Mouse (Mus musculus) midbrain, postnatal 0 days (tissue): ENCODE measurements around the gene Spert. TPM values are rescaled to one million over a fixed set of nuclear protein-coding genes. Genes with fewer than 3 reads are reported as not detected.

Source experiments
- ATAC-seq: fragments of 200-750 bp; cut with Nextera tagmentation; 2 replicates; pipeline ENCODE4 v1.8.0; 2017; ENCODE audit warnings: moderate number of reproducible peaks, mild to moderate bottlenecking, moderate TSS enrichment, moderate library complexity; ENCODE audit not compliant: low FRiP score
- DNase-seq: peaks from one replicate; pipeline ENCODE4 v3.0.0-alpha.2; 2015; ENCODE audit warnings: low spot score
- H3K27ac ChIP-seq: fragments of 300-500 bp; sonication (generic); 2 replicates; pipeline ENCODE4 v1.5.1; 2014; ENCODE audit warnings: low read depth, mild to moderate bottlenecking, low read length, mixed read lengths
- H3K27me3 ChIP-seq: fragments of 300-500 bp; sonication (generic); 2 replicates; pipeline ENCODE4 v1.6.1; 2014; ENCODE audit warnings: low read length, control low read depth, mixed read lengths; ENCODE audit not compliant: insufficient read depth
- H3K36me3 ChIP-seq: fragments of 300-500 bp; sonication (generic); 2 replicates; pipeline ENCODE4 v1.6.1; 2014; ENCODE audit warnings: low read length, control low read depth, mixed read lengths; ENCODE audit not compliant: insufficient read depth
- H3K4me1 ChIP-seq: fragments of 300-500 bp; sonication (generic); 2 replicates; pipeline ENCODE4 v1.6.1; 2014; ENCODE audit warnings: mild to moderate bottlenecking, control low read depth, antibody characterized with exemption, low read length, mixed read lengths; ENCODE audit not compliant: insufficient read depth
- H3K4me2 ChIP-seq: fragments of 300-500 bp; sonication (generic); 2 replicates; pipeline ENCODE4 v1.6.1; 2014; ENCODE audit warnings: low read depth, mild to moderate bottlenecking, low read length, mixed read lengths; ENCODE audit not compliant: poor library complexity, severe bottlenecking
- H3K4me3 ChIP-seq: fragments of 300-500 bp; sonication (generic); 2 replicates; pipeline ENCODE4 v1.5.1; 2014; ENCODE audit warnings: low read depth, mild to moderate bottlenecking, low read length, moderate library complexity
- H3K9ac ChIP-seq: fragments of 300-500 bp; sonication (generic); replicated peaks from 2 replicates; pipeline ENCODE4 v1.6.1; 2014; ENCODE audit warnings: mild to moderate bottlenecking, low read length, moderate library complexity, mixed read lengths; ENCODE audit not compliant: poor library complexity, severe bottlenecking
- H3K9me3 ChIP-seq: fragments of 300-500 bp; sonication (generic); 2 replicates; pipeline ENCODE4 v1.6.1; 2016; ENCODE audit warnings: low read length, control low read depth
- CTCF ChIP-seq: IDR thresholded peaks from 2 replicates; pipeline ENCODE4 v1.5.1; 2016; ENCODE audit warnings: antibody characterized with exemption, mild to moderate bottlenecking
- WGBS: fragments of 180-500 bp; shearing (Covaris S2); extraction: QIAGEN DNeasy Blood & Tissue Kit; methylation state at CpG from one replicate; pipeline ENCODE4 v1.1.7; 2014; 5-methylcytosine and 5-hydroxymethylcytosine counted together
- polyA plus RNA-seq: library from polyadenylated mRNA; unstranded; fragments of >200 nt; fragmentation: Nextera tagmentation; extraction: Ambion mirVana; gene quantifications from 2 replicates; pipeline ENCODE4 v1.2.1, GENCODE M21; 2015
- total RNA-seq: library from RNA; depleted of rRNA; stranded (reverse); fragments of >200 nt; gene quantifications from 2 replicates; pipeline ENCODE4 v1.2.3, GENCODE M21; 2014

Gene Spert
- total and polyA plus RNA-seq, 2 experiments from 2014 or later: not detected

DNA sequence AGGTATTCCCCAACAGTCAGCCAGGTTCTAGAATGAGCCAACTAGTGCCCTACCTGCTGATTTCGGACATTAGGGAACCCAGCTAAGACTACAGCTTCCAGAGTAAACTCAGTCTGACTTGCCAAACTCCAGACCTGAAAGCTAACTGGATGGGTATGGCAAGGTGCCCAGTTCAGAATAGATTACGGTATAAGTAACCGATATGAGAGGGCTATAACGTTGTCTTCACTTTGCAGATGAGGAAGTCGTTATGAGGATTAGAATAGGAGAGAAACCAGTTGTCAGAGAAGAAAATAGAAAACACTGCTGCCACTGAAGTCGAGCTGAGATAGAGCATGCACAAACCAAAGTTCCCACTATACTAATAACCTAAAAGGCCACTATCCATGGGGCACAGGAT is 13.9 kb downstream of the Spert start:
- Histone ChIP-seq H3K4me3 (no peak overlapping the region), H3K27ac (no peak overlapping the region), H3K27me3 (no peaks in the 10 kb centered on the region), H3K4me2 (no peak overlapping the region), H3K9me3 (no peaks in the 10 kb centered on the region), H3K4me1 (no peaks in the 10 kb centered on the region), H3K36me3 (no peaks in the 10 kb centered on the region), H3K9ac (no peak overlapping the region)
- ATAC-seq (no peak), DNase-seq (no peak)
- no peak for TF ChIP-seq CTCF
- WGBS: 90% methylated on average over 6 of the region's 6 CpGs

DNA sequence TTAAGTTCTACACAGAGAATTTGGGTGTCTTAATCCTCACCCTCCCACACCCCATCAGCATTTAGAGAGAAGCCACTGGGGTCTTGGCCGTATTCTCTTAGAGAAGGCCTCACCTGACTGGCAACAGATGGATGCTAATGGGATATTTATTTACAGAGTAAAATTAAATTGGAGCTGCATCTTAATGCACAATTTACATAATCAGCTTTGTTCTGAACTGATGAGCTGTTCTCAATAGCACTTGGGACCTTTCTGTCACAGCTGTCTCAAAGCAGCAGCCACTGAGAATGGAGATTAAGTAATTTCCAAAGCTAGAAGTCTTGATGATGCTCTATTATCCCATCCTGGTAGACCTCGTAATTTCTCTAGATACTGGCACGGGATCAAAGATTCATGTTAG is 26.6 kb downstream of the Spert start:
- Histone ChIP-seq H3K9ac (no peak overlapping the region), H3K4me2 (no peak overlapping the region), H3K9me3 (no peaks in the 10 kb centered on the region), H3K4me1 (peaks cover 5% of the 10 kb centered on the region; the same call in 1 of the 2 replicates), H3K27me3 (no peaks in the 10 kb centered on the region), H3K27ac (0 out of 2 replicates have a peak overlapping the region, but pooled peaks have one; percentile 12), H3K4me3 (no peak overlapping the region), H3K36me3 (no peaks in the 10 kb centered on the region)
- 38% methylated on average over 3 of the region's 3 CpGs for WGBS
- TF ChIP-seq CTCF: no peak
- ATAC-seq: peak; percentile 39; the same call in 1 of the 2 replicates
- peak; percentile 63 for DNase-seq

DNA sequence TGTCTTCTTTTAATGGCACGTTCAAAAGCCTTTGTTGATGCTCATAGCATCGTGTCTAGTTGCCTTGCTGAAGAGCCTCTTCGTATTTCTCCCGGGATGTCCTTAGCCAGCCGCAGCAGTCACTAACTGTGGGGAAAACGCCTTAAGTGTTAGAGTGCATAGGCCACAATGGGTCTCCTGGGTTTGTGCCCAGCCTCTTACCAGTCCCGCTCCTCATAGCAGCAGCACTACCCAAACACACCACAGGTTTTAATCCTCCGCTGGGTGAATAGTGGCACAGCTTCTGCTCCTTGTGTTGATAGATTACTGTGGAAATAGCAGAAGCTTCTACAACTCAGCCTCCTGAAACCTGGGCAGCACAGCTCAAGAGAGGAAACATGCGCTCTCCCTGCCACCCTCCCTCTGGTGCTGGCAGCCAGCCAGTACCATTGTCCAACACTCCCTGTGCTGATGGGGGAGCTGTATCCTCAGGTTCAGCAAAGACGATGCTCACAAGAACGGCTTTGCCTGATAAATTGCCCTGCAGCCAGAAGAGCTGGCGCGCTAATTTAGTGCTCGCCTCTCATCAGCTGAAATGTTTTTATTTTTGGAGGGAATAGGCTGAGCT is 27.3 kb downstream of the Spert start:
- DNase-seq (peak; percentile 90), ATAC-seq (peak; percentile 88)
- Histone ChIP-seq H3K27me3 (no peaks in the 10 kb centered on the region), H3K9me3 (no peaks in the 10 kb centered on the region), H3K27ac (0 out of 2 replicates have a peak overlapping the region, but pooled peaks have one; percentile 12), H3K36me3 (no peaks in the 10 kb centered on the region), H3K4me1 (peaks cover 5% of the 10 kb centered on the region; the same call in 1 of the 2 replicates), H3K4me3 (no peak overlapping the region), H3K9ac (no peak overlapping the region), H3K4me2 (no peak overlapping the region)
- WGBS: 35% methylated on average over 14 of the region's 14 CpGs
- TF ChIP-seq CTCF: peak; percentile 58

DNA sequence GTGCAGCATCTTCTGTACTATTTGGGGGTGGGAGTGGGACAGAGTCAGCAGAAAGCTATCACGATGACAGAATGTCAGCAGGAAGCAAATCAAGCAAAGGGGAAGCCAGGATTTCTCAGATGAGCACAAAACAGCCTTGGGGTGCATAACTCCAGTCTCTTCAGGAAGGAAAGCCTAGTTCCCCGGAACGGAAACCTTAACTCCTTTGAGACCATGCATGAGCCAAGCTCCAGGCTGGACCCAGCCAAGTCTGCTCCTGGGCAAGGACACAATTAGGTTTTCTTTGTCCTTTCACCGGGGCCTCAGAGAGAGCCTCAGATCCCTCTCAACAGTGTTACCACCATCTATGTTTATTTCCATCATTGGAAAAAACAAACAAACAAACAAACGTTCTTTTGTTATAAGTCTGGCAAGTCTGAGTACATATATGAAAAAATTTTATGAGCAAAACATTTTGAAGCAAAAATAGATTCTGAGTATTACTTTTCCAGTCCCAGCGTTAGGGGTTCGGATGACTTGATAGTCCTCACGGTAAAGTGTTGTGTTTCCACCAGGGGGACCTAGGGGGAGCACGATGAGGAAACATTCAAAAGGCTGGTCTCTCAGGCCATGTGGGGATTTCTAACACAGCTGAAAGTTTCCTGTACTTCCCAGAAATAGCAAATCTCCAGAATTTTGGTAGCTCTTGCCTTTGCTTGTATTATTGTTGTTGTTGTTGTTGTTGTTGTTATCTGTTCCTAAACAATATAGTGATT is 31.2 kb downstream of the Spert start:
- peaks cover 5% of the 10 kb centered on the region; the same call in 1 of the 2 replicates for H3K4me1 ChIP-seq
- H3K4me2 ChIP-seq: no peak overlapping the region
- H3K36me3 ChIP-seq: no peaks in the 10 kb centered on the region
- no peak overlapping the region for H3K27ac ChIP-seq
- WGBS: 55% methylated on average over 9 of the region's 9 CpGs
- no peak overlapping the region for H3K9ac ChIP-seq
- peak; percentile 30 for DNase-seq
- TF ChIP-seq CTCF: peak; percentile 53
- H3K9me3 ChIP-seq: no peaks in the 10 kb centered on the region
- no peak overlapping the region for H3K4me3 ChIP-seq
- ATAC-seq: no peak
- H3K27me3 ChIP-seq: no peaks in the 10 kb centered on the region

DNA sequence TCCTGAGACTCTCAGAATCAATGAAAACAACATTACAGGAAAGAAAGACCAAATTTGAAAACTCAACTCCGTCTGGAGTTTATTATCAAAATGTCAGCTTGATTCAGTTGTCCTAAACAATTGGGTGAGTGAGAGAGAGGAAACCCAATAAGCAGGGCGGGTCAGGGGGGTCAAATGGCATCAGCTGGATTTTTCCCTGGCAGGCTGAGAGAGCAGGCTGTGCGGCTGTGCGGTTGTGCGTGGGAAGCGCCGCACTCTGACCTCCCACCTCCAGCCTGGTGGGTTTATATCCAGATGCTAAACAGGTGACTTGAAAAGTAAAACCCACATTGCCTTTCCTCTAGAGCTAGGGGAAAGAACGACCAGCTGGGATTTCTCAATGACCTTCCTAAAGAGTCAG is 51.2 kb downstream of the Spert start:
- Histone ChIP-seq H3K27ac (no peak overlapping the region), H3K9ac (no peak overlapping the region), H3K9me3 (no peaks in the 10 kb centered on the region), H3K4me3 (no peak overlapping the region), H3K27me3 (no peaks in the 10 kb centered on the region), H3K4me1 (peaks cover 5% of the 10 kb centered on the region; the same call in 1 of the 2 replicates), H3K4me2 (no peak overlapping the region), H3K36me3 (no peaks in the 10 kb centered on the region)
- no peak for TF ChIP-seq CTCF
- no peak for ATAC-seq
- no peak for DNase-seq
- WGBS: 21% methylated on average over 8 of the region's 8 CpGs

- no peak overlapping the region for H3K9ac ChIP-seq
- no peak for TF ChIP-seq CTCF
- no peak overlapping the region for H3K27ac ChIP-seq
- no peak overlapping the region for H3K4me2 ChIP-seq
- H3K9me3 ChIP-seq: no peaks in the 10 kb centered on the region
- no peak overlapping the region for H3K4me3 ChIP-seq
- H3K4me1 ChIP-seq: peaks cover 5% of the 10 kb centered on the region; the same call in 1 of the 2 replicates
- 9% methylated on average over 5 of the region's 5 CpGs for WGBS
- H3K27me3 ChIP-seq: no peaks in the 10 kb centered on the region
- no peaks in the 10 kb centered on the region for H3K36me3 ChIP-seq
- ATAC-seq (no peak), DNase-seq (peak; percentile 68)
Observed at GRCm38 (mm10) chr14:75540996-75541350, 51.9 kb downstream of the Spert start.
